Mouse (Mus musculus) CD8-positive naive resting alpha-beta T cell, adult 2 months (primary cell): Measurements from ENCODE around the gene Hoxa11.
A peak's percentile ranks its signal among the peaks of the same experiment; 100 is the strongest.

Experiments used
- DNase-seq, 2 experiments: peaks; one replicate each; pipeline ENCODE4 v3.0.0; 2022; ENCODE audit warnings: low read depth in 2 of 2, low spot score in 2 of 2

Hoxa11 gene

DNA sequence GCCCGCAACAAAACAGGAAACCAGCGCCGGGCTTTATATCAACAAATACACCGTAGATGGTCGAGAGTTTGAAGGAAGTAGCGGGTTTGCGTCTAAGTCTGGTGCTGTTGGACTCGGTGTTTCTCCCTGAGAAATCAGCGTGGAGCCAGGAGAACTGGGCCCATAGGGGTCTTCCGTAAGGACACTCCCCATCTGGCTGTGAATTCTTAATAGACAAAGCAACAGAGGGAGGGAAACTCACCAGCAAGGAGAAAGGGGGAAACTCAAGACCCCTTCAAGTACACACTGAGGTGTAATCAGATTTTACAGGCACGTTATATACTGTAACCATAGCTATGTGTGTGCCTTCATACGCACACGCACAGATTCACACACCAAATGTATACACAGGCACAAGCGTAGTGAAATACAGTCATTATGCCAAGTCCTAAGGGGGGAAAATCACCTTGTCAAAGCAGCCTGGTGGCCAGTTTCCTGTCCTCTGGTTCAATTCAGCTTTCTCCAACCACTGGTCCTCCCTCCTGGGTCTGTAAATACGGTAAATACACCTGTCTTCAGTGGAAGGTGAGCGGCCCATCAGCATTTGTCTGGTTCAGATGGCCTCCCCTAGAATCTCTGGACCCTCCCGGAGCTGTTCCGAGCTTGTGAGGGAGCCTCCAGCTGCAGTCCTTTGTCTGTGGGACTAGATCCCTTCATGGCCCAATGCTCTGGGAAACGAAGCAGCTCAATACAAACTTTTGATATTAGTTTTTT lies 20.5 kb upstream of the Hoxa11 start:
- DNase-seq: no peak

DNA sequence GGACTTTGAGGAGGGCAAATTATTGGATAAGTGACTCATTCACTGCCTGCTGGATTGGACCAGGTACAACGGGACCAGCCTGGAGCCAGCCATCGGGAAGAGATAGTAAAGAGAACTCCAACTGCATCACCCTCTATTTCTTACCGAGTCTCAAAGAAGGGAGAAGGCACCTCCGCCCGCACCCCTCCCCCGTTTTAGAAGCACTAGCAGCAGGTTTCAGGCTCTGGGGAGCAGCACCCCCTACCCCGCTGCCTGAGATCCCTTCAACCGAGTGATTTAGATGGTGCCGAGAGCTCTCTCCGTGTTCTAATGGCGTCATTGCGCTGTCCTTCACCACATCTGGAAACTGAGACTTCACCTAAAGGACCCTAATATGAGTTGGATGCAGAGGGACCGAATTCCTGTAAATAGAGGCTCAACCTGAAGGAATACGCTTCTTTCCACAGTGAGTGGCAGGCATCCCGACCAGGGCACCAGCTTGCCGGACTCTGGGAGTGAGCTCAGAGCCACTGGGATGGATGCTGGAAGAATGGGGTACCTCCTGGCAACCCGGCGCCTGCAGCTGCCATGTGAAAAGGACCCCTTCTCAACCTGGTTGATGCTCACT lies 19.8 kb upstream of the Hoxa11 start:
- no peak for DNase-seq

DNA sequence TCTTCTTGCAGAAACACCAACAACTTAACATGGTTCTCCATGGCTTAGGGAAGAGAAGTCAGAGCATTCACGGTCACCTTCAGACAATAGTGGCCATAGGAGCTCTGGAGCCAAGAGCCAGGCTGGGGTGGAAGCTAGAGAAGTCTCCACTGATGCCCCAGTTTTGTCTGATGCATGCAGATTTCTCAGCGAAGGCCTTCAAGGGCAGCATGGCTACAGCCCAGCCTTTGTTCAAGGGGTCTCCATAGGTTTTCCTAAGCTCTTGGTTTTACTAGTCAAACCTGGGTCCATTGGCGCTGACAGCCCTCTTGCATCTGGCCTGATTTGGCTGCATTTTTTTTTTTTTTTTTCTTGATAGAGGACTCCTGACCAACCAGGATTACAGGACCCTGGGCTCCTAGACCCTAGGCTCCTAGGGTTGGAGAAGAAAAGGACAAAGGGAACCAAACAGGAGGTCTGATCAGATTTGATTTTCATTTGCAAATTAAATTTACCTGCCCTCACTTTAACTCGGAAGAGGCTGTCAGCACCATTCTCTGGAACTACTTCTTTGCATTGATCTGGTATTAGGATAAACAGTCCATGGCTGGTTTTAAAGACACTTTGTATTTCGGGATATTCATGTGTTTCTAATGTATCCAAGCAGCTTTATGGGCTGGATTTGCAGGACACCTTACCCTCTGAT lies 18.6 kb upstream of the Hoxa11 start:
- DNase-seq: no peak

DNA sequence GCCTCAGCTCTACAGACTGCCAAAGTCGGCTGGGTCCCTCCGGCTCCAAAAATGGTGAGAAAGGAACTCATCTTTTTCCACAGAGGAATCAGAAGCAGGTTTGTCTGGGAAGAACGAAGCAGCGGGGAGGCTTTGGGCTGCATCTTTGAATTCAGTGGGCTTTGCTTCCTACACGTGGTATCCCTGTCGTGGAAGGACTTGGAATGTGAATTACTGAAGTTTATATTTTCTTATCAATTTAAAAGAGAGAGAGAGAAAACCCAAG lies 17.6 kb upstream of the Hoxa11 start:
- no peak for DNase-seq

DNA sequence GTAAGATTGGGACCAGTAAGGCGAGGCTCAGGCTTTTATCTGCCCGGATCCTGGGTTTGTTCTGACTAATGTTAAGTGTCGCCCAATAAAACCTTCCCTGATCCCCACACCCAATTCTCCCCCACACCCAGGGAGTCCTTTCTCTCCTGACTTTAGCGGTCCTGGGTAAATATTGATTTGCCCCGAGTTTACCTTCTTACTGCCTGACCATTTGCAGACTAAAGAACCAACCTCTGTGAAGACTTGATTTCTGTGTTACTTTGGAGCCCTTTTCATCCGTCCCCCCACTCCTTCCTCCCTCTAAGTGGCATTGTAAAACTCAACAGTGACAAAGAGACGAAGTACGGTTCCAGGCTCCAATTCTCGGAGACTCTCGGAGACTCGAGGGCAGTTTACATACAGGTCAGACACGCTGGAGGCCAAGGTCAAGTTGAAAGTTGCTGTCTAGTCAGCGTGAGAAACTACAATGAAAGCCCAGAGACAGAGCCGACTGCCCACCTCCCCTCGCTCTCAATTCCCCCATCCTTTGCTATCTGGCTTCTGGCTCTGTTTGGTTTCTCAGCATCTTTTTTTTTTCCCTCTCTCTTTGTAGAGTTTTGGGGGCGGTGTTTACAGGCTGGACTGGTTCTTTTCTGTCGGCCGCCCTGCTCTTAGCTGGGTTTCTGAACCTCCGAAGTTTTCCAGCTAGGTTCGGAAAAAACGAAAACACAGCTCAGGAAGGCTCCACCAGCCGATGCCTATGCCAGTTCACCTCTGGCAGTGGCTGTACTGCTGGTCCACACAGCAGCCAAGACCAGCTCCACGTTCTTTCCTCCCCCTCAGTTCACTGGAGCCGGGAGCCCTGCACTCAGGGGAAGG lies 17.1 kb upstream of the Hoxa11 start:
- no peak for DNase-seq

DNA sequence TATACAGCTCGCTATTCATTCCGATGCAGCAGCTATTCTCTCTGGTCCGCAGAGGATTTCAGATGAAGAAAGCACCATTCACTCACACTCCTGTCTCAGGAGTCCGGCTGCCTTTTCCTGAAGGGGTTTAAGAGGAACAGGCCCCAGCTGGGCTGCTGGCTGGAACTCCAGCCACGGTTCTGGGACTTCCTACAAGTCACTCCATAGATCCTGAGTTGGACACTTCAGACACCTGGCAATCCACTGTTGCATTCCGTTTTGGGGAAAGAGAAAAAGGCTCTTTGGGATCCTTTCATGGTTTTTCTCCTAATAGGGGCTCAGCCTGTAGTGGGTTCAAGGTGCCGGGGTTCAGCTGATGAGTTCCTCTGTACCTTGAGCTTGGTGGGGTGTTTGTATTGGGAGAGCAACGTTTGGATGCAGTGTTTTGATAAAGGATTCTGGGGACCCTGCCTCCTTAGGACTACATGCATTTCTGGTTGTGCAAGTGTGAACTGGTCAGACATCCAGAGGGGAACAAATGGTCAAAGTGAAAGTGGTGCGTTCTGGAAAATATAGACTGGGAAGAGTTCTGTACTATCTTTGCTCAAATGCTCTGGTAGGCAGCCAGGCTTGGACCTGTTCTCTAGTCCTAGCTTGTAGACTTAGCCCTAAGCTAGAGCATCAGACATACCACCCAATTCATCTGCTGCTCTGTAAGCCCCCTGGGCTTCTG lies 16.3 kb upstream of the Hoxa11 start:
- DNase-seq: no peak

DNA sequence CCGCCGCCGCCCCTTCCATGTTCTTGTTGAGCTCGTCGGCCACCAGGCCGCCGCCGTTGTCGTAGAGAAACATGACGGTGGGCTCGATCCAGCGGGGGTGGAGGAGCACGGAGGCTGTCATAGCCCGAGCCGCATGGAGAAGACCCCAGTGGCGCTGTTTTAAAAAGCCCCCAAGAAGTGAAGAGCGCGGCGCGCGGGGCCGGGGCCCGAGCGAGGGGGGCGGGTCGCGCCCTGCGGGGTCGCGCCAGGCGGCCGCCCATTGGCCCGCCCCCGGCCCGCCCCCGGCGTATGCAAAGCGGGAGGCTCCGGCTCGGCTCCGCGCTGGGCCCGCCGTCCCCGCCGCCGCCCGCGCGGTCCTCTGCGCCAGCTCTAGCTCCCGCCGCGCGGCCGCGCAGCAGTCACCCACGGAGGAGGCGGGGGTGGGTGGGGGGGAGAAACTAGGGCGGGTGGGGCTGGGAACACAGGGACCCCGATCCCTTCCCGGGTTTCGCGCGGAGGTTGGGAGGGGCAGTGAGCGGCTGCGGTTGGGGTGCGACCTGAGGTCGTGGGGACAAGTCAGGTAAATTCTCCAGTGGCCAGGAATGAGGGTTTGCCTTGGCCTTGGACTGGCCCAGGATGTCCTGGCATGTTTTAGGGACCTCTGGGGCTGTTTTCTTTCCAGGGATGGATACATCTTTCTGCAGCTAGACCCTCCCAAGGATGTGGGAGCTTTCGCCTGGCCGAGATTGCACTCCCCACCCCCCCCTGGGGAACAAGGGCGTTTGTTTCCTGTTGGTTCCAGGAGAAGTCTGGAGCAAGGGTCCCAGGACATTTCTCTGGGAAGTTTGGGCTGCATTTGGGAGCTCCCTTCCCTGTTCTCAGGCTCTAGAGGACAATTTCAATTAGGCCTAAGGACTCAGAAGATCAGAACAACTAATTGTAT lies 15.3 kb upstream of the Hoxa11 start, which contains the start of gene Hoxa13:
Gene Hoxa13 (minus strand): TSS at position 227 of the 922 bp plus-strand sequence.
- DNase-seq: no peak

DNA sequence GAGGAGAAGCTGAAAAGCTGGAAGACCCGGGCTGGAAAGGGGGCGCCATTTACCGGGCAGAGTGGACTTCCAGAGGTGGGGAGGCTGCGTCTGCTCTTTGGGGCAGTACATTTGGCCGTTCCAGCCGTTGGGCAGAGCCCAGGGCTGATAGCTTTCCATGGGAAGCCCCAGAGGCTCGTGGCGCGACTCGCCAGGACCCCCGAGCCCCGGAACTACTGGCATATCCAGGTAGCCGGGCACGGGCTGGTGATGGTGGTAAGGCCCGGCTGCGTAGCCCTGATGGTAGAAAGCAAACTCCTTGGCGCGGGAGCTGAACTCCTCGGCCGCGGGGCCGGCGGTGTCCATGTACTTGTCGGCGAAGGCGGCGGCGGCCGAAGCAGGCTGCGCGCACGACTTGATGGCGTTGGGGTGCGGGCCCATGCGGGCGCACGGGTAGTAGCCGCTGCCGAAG lies 14.2 kb upstream of the Hoxa11 start:
- DNase-seq: no peak

DNA sequence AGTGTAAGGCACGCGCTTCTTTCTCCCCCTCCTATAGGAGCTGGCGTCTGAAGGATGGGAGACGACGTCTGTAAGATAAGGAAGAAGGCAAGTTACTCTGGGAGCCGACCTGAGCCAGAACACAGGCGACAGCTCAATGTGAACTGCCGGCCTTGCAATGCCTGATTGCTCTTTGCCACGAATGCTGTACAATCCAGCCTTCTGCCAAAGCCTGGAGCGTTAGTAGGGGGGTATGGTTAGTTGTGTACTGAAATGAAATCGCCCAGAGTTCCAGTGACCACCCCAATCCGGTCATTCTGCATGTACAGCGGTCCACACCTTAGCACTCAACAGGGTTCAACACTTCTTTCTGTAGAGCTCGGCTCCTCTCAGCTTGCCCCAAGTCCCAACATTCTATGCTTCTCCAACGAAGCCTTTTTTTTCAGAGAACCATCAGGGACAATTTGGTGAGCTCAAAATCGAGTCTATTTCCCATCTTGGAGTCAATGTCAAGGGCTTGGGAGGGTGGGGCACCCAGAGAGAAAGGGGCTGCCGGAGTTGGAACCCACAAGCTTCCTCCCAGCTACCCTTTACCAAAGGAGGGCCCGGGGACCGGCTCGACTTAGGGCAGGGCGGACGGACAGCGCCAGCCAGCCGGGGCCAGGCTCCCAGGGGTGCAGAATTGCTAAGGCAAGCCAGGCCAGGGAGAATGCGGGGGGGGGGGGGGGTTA lies 13.6 kb upstream of the Hoxa11 start:
- DNase-seq: no peak

DNA sequence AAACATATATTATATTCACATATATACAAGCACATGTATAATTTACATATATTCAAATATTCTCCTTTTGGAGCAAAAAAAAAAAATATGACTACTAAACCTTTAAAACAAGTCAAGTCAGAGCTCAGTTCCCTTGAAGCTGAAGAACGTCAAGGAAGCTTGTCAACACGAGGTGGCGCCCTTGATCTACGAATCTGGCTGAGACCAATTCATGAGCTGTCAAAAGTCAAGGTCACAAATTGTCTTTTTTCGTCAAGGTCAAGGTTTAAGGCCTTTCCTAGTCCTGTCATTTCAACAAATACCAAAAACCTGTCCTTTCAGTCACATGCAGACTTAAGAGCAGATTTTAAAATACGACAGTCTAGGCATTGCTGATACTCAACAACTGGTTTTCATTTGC lies 11.3 kb upstream of the Hoxa11 start:
- DNase-seq: peak; percentile 68 to 79

DNA sequence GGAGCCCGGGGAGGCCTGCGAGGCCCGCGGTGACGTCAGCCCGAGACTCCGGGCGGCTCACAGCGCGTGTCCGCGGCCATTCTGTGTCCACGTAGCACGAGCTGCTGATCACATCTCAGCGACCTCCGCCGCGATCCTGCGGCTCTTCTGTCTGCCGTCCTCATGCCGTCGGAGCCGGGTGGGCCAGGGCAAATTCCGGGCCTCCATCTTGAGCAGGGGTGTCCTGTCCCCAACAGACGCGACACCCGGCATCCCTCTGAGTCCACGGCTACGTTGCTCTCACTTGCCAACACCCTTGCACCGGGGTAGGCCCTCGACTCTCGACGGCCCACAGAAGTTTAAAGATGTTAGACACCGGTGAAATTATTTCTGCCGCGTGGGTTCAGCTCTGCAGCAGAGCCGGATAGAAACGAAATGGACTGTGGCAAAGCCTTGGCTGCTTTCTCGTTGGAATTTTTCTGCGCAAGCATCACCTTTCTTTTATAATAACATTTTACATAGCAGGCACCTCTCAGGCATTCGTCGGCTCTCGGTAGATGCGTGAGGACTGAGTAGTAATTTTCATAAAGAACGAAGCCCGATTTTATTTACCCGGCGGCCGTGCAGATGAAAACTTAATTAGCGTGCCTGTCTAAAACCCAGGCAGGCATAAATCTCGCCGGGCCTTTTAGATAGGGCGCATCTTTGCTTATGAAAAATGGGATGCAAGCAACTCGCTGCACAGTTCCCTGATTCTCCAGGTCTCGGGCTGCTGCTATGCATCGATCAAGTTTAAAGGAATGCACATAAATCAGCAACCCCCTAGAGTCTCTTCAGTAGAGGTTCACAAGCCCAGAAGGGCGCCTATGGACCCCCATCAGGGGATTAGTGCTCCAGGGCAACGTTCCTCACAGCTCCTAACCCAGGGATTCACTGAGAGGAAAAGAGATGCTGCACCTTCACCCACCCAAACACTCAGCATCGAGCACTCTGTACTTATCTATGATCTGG lies 8.2 kb upstream of the Hoxa11 start:
- no peak for DNase-seq

DNA sequence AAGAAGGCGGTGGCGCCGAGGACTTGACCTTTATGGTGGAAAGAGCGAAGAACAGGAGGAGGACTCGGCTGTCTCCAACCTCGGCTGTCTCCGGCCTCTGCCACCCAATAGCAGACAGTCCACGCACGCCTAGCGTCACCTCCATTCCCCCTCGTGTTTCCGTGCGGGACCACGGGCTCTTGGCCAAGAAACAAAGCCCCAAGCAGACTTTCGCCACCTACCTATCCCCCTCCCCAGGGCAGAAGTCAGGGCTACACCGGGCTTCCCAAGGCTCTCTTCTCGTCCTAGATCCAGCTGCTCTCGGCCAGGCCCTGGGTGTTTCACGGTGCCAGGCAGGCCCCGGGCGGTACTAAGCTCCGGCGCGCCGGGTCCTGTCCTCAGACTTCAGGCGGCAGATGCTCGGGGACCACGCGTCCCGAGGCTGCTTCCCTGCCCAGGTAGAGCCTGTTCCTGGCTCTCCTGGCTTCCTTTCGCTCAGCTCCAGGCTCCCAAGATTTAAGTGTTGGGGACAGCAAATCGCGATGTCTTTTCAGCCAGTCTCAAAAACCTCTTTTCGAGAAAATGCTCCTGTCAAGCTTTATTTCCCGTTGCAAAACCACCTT lies 7.3 kb upstream of the Hoxa11 start:
- no peak for DNase-seq

DNA sequence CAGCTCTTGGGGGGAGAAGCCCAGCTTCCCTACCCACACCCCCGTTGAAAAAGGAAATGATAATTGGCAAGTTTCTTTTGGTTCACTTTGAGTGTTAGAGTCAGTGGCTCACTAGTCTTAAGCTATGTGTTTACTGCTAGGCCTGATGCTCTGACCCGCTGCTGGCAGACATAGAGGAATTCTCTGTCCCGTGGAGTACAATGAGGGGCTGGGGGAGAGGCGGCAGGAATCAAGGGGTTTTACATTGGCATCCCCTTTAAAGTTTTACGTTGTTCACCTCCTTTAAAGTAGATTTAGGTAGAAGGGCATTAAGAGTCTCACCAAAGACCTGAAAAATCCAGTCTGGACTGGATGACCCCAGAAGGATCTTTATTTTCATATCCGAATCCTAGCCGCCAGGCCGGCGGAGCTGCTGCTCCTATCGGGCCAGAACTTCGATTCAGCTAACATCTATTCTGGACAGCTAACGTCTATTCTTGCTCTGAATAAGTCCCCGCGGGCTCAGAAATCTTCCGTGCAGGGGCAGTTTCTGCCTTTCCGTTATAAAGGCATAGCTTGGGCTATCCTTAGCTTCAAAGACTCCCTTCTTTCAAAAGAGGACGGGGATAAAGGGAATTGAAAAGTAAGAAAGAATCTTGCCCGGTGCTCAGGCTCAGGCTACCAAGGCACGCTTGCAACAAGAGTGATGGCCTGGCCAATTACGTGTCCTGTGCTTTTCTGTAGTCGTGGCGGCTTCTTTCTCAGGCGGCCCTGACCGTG lies 6.6 kb upstream of the Hoxa11 start:
- no peak for DNase-seq

DNA sequence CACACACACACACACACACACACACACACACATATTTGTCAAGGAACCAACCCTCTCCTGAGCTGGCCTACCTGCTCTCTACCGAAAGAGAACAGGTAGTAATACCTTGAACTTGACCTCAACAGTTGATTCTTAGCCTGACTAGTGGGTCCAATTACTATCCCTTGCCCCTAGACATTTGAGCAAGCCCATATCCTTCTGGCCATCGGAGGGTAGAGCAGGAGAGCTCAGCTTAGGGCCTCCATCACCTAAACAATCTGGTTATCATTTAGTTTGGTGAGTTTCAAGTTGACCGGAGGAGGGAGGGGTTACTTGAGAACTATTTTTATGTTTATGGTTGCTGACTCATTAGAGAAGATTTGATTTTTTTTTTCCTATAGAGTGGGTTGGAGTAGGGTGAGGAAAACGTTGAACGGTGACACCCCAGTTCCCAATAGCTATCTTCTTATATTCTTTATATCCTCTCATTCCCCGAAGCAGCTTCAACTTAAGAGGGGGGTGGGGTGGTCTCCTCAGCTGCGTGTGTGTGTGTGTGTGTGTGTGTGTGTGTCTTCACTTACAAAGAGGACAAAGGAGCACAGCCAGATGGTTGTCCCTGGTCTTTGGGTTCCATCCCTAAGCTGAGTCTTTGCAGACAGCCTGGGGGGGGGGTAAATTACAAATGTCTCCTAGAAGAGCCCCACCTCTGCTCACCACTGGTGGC lies 5.7 kb upstream of the Hoxa11 start:
- DNase-seq: no peak

DNA sequence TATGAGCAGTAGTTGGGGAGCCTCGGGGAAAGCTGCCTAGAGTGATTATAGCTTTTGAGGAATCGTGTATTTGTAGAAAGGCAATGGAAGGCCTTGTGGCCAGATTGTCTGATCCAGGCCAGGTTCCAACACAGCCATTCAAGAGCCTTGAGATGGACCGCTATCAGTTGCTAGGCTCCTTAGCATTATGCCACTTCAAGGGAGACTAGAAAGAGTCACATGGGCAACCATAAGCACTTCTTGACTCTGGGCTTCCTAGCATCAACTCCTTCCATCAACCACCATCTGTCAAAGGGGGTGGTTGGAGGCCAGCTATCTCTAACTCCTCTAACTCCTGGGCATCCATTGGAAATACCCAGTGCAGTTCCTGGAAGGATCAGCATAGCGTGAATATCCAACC lies 4.2 kb upstream of the Hoxa11 start:
- DNase-seq: no peak

DNA sequence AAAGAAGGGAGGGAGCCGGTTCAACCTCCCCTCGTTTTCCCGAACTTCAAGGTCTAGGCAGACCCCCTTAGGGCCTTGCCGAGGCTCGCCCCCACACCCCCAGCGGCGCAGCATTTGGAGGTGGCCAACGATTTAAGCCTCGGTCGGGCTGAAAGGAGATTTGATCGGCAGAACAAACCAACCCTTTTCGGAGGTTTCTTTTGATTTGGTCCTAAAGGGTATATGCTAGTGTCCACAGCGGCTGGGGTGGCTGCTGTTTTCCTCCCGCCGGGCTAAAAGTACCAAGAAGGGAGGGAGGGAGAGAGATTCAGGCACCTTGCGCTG lies 3.8 kb upstream of the Hoxa11 start:
- no peak for DNase-seq
